Mouse (Mus musculus) spleen, adult 10 weeks (tissue): ENCODE data around the gene Ms4a6c. TPM values are rescaled to one million over a fixed set of nuclear protein-coding genes. Genes with fewer than 3 reads are reported as not detected.

Source experiments
- polyA plus RNA-seq: library from polyadenylated mRNA; stranded (reverse); fragments of 350-450 nt; fragmentation: Illumina TruSeq; extraction: RNeasy Lipid Tissue Mini Kit (QIAGEN cat#74804); gene quantifications from one replicate; pipeline ENCODE4 v1.2.3, GENCODE M21; 2015; ENCODE audit warnings: low replicate concordance; ENCODE audit not compliant: insufficient read depth

Ms4a6c gene
- polyA plus RNA-seq = 131 TPM

GRCm38 (mm10) chr19:11469215-11469614 is at the start of gene Ms4a6c:
Gene Ms4a6c (plus strand): TSS chr19:11469366.

DNA sequence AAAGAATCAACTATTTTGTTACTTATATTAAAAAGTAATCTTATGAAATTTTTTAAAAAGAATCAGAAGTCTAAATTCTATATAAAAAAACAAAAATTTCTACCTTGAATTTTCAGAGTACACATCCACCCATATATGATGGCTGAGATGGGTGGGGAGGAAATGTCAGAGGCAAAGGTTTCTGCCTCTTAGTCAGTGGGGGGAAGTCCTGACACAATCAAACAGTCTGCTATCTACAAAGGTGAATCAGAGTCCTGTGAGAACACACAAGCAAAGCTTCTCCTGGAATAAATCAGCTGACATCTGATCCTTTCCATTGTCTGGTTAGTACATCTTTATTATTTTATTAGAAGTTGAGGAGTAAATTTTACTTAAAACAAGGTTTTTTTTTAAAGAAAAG is 25.8 kb upstream of the Ms4a6c start, which contains the start of gene Ms4a4b:
TSS of gene Ms4a4b (plus strand) at position 216 of the 400 bp plus-strand sequence.

DNA sequence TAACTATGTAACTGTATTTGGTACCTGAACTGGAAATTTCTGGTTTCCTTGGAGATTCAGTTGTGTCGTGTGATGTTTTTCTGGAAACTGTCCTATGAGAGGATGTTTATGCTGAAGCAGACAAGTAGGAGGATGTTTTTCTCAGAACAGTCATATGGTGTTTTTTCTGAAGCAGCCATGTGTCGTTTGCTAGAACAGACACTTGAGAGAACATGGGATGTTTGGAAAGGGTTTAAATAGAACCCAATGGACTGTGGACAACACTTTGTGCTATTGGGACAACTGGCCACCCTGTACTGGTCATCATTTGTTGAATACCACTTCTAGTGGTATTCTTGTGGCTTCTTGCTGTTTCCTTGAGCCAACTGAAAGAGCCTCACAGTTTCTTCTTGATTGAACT is 16.6 kb downstream of the Ms4a6c start, which contains the start of gene Gm8369:
TSS of gene Gm8369 (plus strand) at position 193 of the 400 bp plus-strand sequence.

GRCm38 (mm10) chr19:11516246-11516645 is 47.1 kb downstream of the Ms4a6c start, which contains the start of gene Ms4a6b:
Gene Ms4a6b (plus strand): TSS chr19:11516512.

Other genes starting within 250 kb of the Ms4a6c start
- not detected for gene Ms4a12, start 236.9 kb upstream of the Ms4a6c start, polyA plus RNA-seq
- 821 TPM for gene Ms4a1, start 203.1 kb upstream of the Ms4a6c start, polyA plus RNA-seq
- not detected for gene Ms4a5, start 185.5 kb upstream of the Ms4a6c start, polyA plus RNA-seq
- gene Ms4a14, start 154.9 kb upstream of the Ms4a6c start, polyA plus RNA-seq = 3.4 TPM
- gene Ms4a7, start 133.2 kb upstream of the Ms4a6c start, polyA plus RNA-seq = 27.2 TPM
- gene Ms4a4a, start 93.8 kb upstream of the Ms4a6c start, polyA plus RNA-seq = 8.1 TPM
- gene Ms4a4c, start 64.6 kb upstream of the Ms4a6c start, polyA plus RNA-seq = 282 TPM
- 535 TPM for gene Ms4a4b, start 25.8 kb upstream of the Ms4a6c start, polyA plus RNA-seq
- gene Gm8369, start 16.6 kb downstream of the Ms4a6c start, polyA plus RNA-seq = 245 TPM
- 285 TPM for gene Ms4a6b, start 47.1 kb downstream of the Ms4a6c start, polyA plus RNA-seq
- gene Ms4a4d, start 67.4 kb downstream of the Ms4a6c start, polyA plus RNA-seq = 25.1 TPM
- 11.1 TPM for gene Ms4a6d, start 135.5 kb downstream of the Ms4a6c start, polyA plus RNA-seq
- 2.0 TPM for gene Ms4a2, start 154.4 kb downstream of the Ms4a6c start, polyA plus RNA-seq
- 0.83 TPM for gene Ms4a3, start 171.5 kb downstream of the Ms4a6c start, polyA plus RNA-seq
- gene Oosp2, start 191.2 kb downstream of the Ms4a6c start, polyA plus RNA-seq = 1.3 TPM
- 8.4 TPM for gene Oosp1, start 221.8 kb downstream of the Ms4a6c start, polyA plus RNA-seq
- not detected for gene Oosp3, start 227.7 kb downstream of the Ms4a6c start, polyA plus RNA-seq